Mouse (Mus musculus): ENCODE data around the gene Tomm40. TPM values are rescaled to one million over a fixed set of nuclear protein-coding genes. Genes with fewer than 3 reads are reported as not detected.

The Tomm40 gene
- polyA plus RNA-seq, 1 experiment: 184 TPM

- Histone ChIP-seq H3K4me1 (peaks cover 63% of the 10 kb centered on the region), H3K27me3 (replicated peaks) (peaks cover 4% of the 10 kb centered on the region), H3K36me3 (replicated peaks; ENCODE audit: low read length) (peaks cover 27% of the 10 kb centered on the region), H3K9me3 (no peaks in the 10 kb centered on the region), H3K4me3 (replicated peaks) (peak within 1 kb of the TSS; percentile 98)
- TF ChIP-seq FLI1 (IDR thresholded peaks at IDR 0.05; ENCODE audit: low read length): no peak
- no peak for TF ChIP-seq GATA1 (IDR thresholded peaks at IDR 0.05; ENCODE audit: borderline replicate concordance, low read length)
These were observed 50.0 kb downstream of the Tomm40 start, which contains the start of gene Clptm1 for GRCm38 (mm10) chr7:19664955-19665841. Clptm1 (minus strand) TSS chr7:19665033.

GRCm38 (mm10) chr7:19664455-19664954 lies 50.7 kb downstream of the Tomm40 start:
- Histone ChIP-seq H3K4me3 (replicated peaks) (peak overlapping the region; percentile 98), H3K36me3 (replicated peaks; ENCODE audit: low read length) (peaks cover 34% of the 10 kb centered on the region), H3K9me3 (no peaks in the 10 kb centered on the region), H3K4me1 (peaks cover 61% of the 10 kb centered on the region), H3K27me3 (replicated peaks) (no peaks in the 10 kb centered on the region)
- TF ChIP-seq FLI1 (IDR thresholded peaks at IDR 0.05; ENCODE audit: low read length) (no peak), GATA1 (IDR thresholded peaks at IDR 0.05; ENCODE audit: borderline replicate concordance, low read length) (no peak)

GRCm38 (mm10) chr7:19663940-19664339 lies 51.3 kb downstream of the Tomm40 start:
- no peak for TF ChIP-seq FLI1 (IDR thresholded peaks at IDR 0.05; ENCODE audit: low read length)
- TF ChIP-seq GATA1 (IDR thresholded peaks at IDR 0.05; ENCODE audit: borderline replicate concordance, low read length): no peak
- H3K9me3 ChIP-seq: no peaks in the 10 kb centered on the region
- H3K4me1 ChIP-seq: peaks cover 56% of the 10 kb centered on the region
- peak overlapping the region; percentile 98 for H3K4me3 ChIP-seq (replicated peaks)
- no peaks in the 10 kb centered on the region for H3K27me3 ChIP-seq (replicated peaks)
- peaks cover 38% of the 10 kb centered on the region for H3K36me3 ChIP-seq (replicated peaks; ENCODE audit: low read length)

DNA sequence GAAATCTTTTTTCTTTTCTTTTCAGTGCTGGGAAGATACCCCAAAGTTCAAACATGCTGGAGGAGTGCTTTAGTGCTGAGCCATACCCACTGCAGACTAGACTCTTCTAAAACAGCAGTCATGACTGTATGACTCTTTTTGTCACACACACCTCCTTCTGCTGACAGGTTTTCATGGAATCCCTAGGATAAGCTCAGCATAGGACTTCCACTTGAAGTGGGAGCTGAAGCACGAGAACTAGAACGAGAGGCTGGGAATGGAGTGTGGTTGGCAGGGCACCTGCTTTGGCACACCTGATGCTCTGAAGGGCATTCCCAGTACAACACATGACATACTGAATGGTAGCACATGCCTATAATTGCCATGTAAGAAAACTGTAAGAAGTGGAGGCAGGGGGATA lies 62.6 kb downstream of the Tomm40 start:
- Histone ChIP-seq H3K4me3 (replicated peaks) (no peak overlapping the region), H3K27me3 (replicated peaks) (no peaks in the 10 kb centered on the region), H3K9me3 (no peaks in the 10 kb centered on the region), H3K36me3 (replicated peaks; ENCODE audit: low read length) (peaks cover 94% of the 10 kb centered on the region), H3K4me1 (peaks cover 54% of the 10 kb centered on the region)
- no peak for TF ChIP-seq FLI1 (IDR thresholded peaks at IDR 0.05; ENCODE audit: low read length)
- TF ChIP-seq GATA1 (IDR thresholded peaks at IDR 0.05; ENCODE audit: borderline replicate concordance, low read length): no peak

Other genes with a start within 250 kb of the Tomm40 start
- gene Bloc1s3, start 207.1 kb downstream of the Tomm40 start, polyA plus RNA-seq (2012; ENCODE audit: insufficient read depth, low replicate concordance): 5.5 and 6.5 TPM in 2 replicates
- 608 and 613 TPM in 2 replicates for gene Trappc6a, start 207.0 kb downstream of the Tomm40 start, polyA plus RNA-seq (2012; ENCODE audit: insufficient read depth, low replicate concordance)
- 1.3 and 2.9 TPM in 2 replicates for gene Nkpd1, start 197.6 kb downstream of the Tomm40 start, polyA plus RNA-seq (2012; ENCODE audit: insufficient read depth, low replicate concordance)
- gene Ppp1r37, start 152.4 kb downstream of the Tomm40 start, polyA plus RNA-seq (2012; ENCODE audit: insufficient read depth, low replicate concordance): 88.1 and 108 TPM in 2 replicates
- 6.0 and 13.6 TPM in 2 replicates for gene Zfp296, start 138.2 kb downstream of the Tomm40 start, polyA plus RNA-seq (2012; ENCODE audit: insufficient read depth, low replicate concordance)
- gene Gemin7, start 137.8 kb downstream of the Tomm40 start, polyA plus RNA-seq (2012; ENCODE audit: insufficient read depth, low replicate concordance): 30.5 and 69.9 TPM in 2 replicates
- 109 and 265 TPM in 2 replicates for gene Clasrp, start 111.0 kb downstream of the Tomm40 start, polyA plus RNA-seq (2012; ENCODE audit: insufficient read depth, low replicate concordance)
- 14.8 and 22.5 TPM in 2 replicates for gene Relb, start 86.0 kb downstream of the Tomm40 start, polyA plus RNA-seq (2012; ENCODE audit: insufficient read depth, low replicate concordance)
- gene Clptm1, start 50.4 kb downstream of the Tomm40 start, polyA plus RNA-seq (2012; ENCODE audit: insufficient read depth, low replicate concordance): 153 and 336 TPM in 2 replicates
- 114 TPM in 1 of 2 replicates, not detected in the other for gene Apoc2, start 37.5 kb downstream of the Tomm40 start, polyA plus RNA-seq (2012; ENCODE audit: insufficient read depth, low replicate concordance)
- not detected in 2 replicates for gene Gm44805, start 34.0 kb downstream of the Tomm40 start, polyA plus RNA-seq (2012; ENCODE audit: insufficient read depth, low replicate concordance)
- gene Apoc4, start 34.0 kb downstream of the Tomm40 start, polyA plus RNA-seq (2012; ENCODE audit: insufficient read depth, low replicate concordance): 7.1 and 10.7 TPM in 2 replicates
- 31.2 and 454 TPM in 2 replicates for gene Apoc1, start 22.8 kb downstream of the Tomm40 start, polyA plus RNA-seq (2012; ENCODE audit: insufficient read depth, low replicate concordance)
- gene Apoe, start 16.2 kb downstream of the Tomm40 start, polyA plus RNA-seq (2012; ENCODE audit: insufficient read depth, low replicate concordance): 302 and 6,452 TPM in 2 replicates
- gene Nectin2, start 35.0 kb upstream of the Tomm40 start, polyA plus RNA-seq (2012; ENCODE audit: insufficient read depth, low replicate concordance): 4.0 and 6.8 TPM in 2 replicates
- gene Bcam, start 55.6 kb upstream of the Tomm40 start, polyA plus RNA-seq (2012; ENCODE audit: insufficient read depth, low replicate concordance): 0.58 and 1.6 TPM in 2 replicates
- gene Cblc, start 81.4 kb upstream of the Tomm40 start, polyA plus RNA-seq (2012; ENCODE audit: insufficient read depth, low replicate concordance): not detected in 2 replicates
- gene Bcl3, start 107.3 kb upstream of the Tomm40 start, polyA plus RNA-seq (2012; ENCODE audit: insufficient read depth, low replicate concordance): 183 and 210 TPM in 2 replicates
- gene Gm19345, start 136.6 kb upstream of the Tomm40 start, polyA plus RNA-seq (2012; ENCODE audit: insufficient read depth, low replicate concordance): 0.12 TPM in 1 of 2 replicates, not detected in the other
- 2.0 and 6.1 TPM in 2 replicates for gene Ceacam16, start 145.9 kb upstream of the Tomm40 start, polyA plus RNA-seq (2012; ENCODE audit: insufficient read depth, low replicate concordance)
- gene Ceacam19, start 172.5 kb upstream of the Tomm40 start, polyA plus RNA-seq (2012; ENCODE audit: insufficient read depth, low replicate concordance): not detected in 2 replicates
- 0.34 TPM in 1 of 2 replicates, not detected in the other for gene Pvr, start 205.7 kb upstream of the Tomm40 start, polyA plus RNA-seq (2012; ENCODE audit: insufficient read depth, low replicate concordance)
- gene Igsf23, start 235.3 kb upstream of the Tomm40 start, polyA plus RNA-seq (2012; ENCODE audit: insufficient read depth, low replicate concordance): not detected in 2 replicates
- not detected in 2 replicates for gene Ceacam20, start 250.0 kb upstream of the Tomm40 start, polyA plus RNA-seq (2012; ENCODE audit: insufficient read depth, low replicate concordance)

Measured in megakaryocyte, embryonic 14.5 days (primary cell).